Mouse (Mus musculus): ENCODE measurements at regions not wholly inside any gene's neighbourhood (a gene's known extent, or its start where the extent isn't known, plus 50 kb on each side); places are given as distances from the start of the nearest gene placed in this dataset.
"Not testable (repeated sequence)": the region's sequence is repeated elsewhere in the genome, so short reads cannot be mapped to it uniquely, and the experiment has no call there.

DNA sequence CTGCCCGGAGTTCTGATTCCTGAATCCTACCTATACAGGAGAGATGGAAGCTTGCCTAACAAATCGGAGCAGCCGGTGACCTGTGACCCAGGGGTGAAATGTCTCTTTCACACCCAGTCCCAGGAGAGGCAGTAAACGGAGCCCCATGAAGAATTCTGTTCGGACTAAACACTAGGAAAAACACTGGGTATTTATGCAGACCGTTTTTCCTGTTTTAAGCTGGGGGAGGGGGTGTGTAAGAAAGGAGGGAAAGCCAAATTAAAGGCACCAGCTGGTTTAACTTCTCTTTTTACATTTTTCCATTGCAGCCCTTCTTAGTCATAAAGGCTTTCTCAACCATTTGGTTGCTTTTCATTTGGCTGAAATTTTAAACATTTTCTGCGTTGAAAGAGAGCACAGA lies 127.1 kb downstream of the Gm5426 start:
- no peak for TF ChIP-seq TAL1 (IDR thresholded peaks at IDR 0.05; ENCODE audit: low read length)
- TF ChIP-seq GATA1 (IDR thresholded peaks at IDR 0.05; ENCODE audit: low read length): no peak
- H3K27me3 ChIP-seq (ENCODE audit: control insufficient read depth): no peaks in the 10 kb centered on the region

DNA sequence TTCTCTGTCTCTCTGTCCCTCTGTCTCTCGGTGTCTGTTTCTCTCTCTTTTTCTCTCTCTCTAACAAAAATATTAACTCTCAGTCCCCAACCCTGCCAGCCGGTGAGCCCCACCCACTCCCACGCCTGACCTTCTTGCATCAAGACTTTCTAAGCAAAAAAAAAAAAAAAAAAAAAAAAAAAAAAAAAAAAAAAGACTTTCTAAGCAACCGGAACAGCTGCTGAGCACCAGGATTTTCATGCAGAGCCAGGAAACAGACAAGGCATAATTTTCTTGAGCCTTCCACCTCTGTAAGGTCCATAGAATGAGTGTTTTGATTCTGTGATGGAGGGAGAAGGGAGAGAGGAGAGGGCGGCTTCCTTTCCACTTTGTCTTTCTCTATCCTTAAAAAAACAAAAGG lies 128.0 kb downstream of the Gm5426 start:
- H3K9me3 ChIP-seq (ENCODE audit: control insufficient read depth, low read length): no peaks in the 10 kb centered on the region
- no peaks in the 10 kb centered on the region for H3K4me1 ChIP-seq (ENCODE audit: control insufficient read depth)
- no peak for TF ChIP-seq GATA1 (IDR thresholded peaks at IDR 0.05; ENCODE audit: low read length)
- H3K36me3 ChIP-seq (ENCODE audit: control insufficient read depth): no peaks in the 10 kb centered on the region
- H3K27me3 ChIP-seq (ENCODE audit: control insufficient read depth): no peaks in the 10 kb centered on the region
- H3K4me3 ChIP-seq (replicated peaks): no peak overlapping the region

More for the DNA sequence above, 127.1 kb downstream of the Gm5426 start:
- H3K36me3 ChIP-seq (ENCODE audit: control insufficient read depth): no peaks in the 10 kb centered on the region
- no peaks in the 10 kb centered on the region for H3K9me3 ChIP-seq (ENCODE audit: control insufficient read depth, low read length)
- no peak overlapping the region for H3K4me3 ChIP-seq (replicated peaks)
- H3K4me1 ChIP-seq (ENCODE audit: control insufficient read depth): no peaks in the 10 kb centered on the region

- no peaks in the 10 kb centered on the region for H3K27me3 ChIP-seq (ENCODE audit: control insufficient read depth)
- no peak for TF ChIP-seq TAL1 (IDR thresholded peaks at IDR 0.05; ENCODE audit: low read length)
- TF ChIP-seq GATA1 (IDR thresholded peaks at IDR 0.05; ENCODE audit: low read length): no peak
- H3K9me3 ChIP-seq (ENCODE audit: control insufficient read depth, low read length): no peaks in the 10 kb centered on the region
- H3K4me3 ChIP-seq (replicated peaks): no peak overlapping the region
- H3K4me1 ChIP-seq (ENCODE audit: control insufficient read depth): no peaks in the 10 kb centered on the region
- H3K36me3 ChIP-seq (ENCODE audit: control insufficient read depth): no peaks in the 10 kb centered on the region
Observed at GRCm38 (mm10) chr10:96264866-96265265, 128.5 kb downstream of the Gm5426 start.

DNA sequence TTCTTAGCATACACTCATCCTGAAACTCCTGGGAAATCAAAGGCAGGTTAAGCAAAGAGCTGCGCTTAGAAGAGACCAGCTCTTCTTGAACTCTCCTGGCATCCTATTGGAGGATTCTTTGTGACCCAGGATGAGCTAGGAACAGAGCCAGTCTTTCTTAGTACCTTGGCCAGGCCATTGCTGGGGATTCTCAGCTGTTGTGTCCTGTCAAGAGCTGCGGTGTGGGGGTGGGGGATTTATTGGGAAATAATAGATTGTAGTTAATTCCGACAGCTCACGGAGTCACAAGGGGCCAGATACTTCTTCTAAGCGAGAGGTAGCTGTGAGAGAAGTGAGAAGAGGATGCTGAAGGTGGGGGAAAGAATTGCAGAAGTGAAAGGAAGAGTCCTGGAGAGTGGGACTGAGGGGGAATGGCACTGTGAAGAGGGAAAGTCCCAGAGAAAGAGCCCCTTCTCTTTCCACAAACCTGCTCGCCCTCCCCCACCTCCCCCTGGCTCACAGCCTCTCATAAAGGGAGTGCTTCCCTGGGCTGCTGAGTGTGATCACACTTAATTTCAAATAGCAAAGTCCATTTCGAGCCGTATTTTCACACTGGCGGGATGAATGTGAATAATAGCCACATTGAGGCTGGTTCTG lies 129.8 kb downstream of the Gm5426 start:
- no peaks in the 10 kb centered on the region for H3K4me1 ChIP-seq (ENCODE audit: control insufficient read depth)
- H3K4me3 ChIP-seq (replicated peaks): no peak overlapping the region
- H3K9me3 ChIP-seq (ENCODE audit: control insufficient read depth, low read length): no peaks in the 10 kb centered on the region
- no peaks in the 10 kb centered on the region for H3K27me3 ChIP-seq (ENCODE audit: control insufficient read depth)
- H3K36me3 ChIP-seq (ENCODE audit: control insufficient read depth): no peaks in the 10 kb centered on the region
- no peak for TF ChIP-seq TAL1 (IDR thresholded peaks at IDR 0.05; ENCODE audit: low read length)
- no peak for TF ChIP-seq GATA1 (IDR thresholded peaks at IDR 0.05; ENCODE audit: low read length)

DNA sequence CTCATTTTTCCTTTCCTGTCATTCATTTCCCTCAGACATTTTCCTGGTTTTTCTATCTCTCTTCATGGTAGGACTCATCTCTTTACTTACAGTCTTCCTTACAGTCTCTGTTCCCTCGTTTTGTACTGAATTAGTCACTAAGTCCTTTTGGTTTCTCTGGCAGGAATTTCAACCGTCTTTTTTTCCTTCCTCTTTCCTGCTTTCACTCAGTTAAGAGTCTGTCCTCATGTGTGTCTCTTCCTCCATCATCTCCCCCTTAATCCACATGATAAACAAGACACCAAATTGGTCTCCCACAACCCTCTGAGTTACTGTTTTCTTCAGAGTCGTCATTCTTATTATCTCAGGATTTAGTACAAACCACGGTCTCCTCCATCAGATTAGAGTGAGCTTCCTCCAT lies 131.2 kb downstream of the Gm5426 start:
- Histone ChIP-seq H3K9me3 (ENCODE audit: control insufficient read depth, low read length) (no peaks in the 10 kb centered on the region), H3K36me3 (ENCODE audit: control insufficient read depth) (no peaks in the 10 kb centered on the region), H3K27me3 (ENCODE audit: control insufficient read depth) (no peaks in the 10 kb centered on the region), H3K4me3 (replicated peaks) (no peak overlapping the region), H3K4me1 (ENCODE audit: control insufficient read depth) (no peaks in the 10 kb centered on the region)
- no peak for TF ChIP-seq TAL1 (IDR thresholded peaks at IDR 0.05; ENCODE audit: low read length)
- TF ChIP-seq GATA1 (IDR thresholded peaks at IDR 0.05; ENCODE audit: low read length): no peak

- TF ChIP-seq GATA1 (IDR thresholded peaks at IDR 0.05; ENCODE audit: low read length) (no peak), TAL1 (IDR thresholded peaks at IDR 0.05; ENCODE audit: low read length) (no peak)
- Histone ChIP-seq H3K4me3 (replicated peaks) (no peak overlapping the region), H3K9me3 (ENCODE audit: control insufficient read depth, low read length) (no peaks in the 10 kb centered on the region), H3K4me1 (ENCODE audit: control insufficient read depth) (no peaks in the 10 kb centered on the region), H3K27me3 (ENCODE audit: control insufficient read depth) (no peaks in the 10 kb centered on the region), H3K36me3 (ENCODE audit: control insufficient read depth) (no peaks in the 10 kb centered on the region)
Observed at GRCm38 (mm10) chr10:96273607-96274365, 137.4 kb downstream of the Gm5426 start.

- no peaks in the 10 kb centered on the region for H3K9me3 ChIP-seq (ENCODE audit: control insufficient read depth, low read length)
- no peaks in the 10 kb centered on the region for H3K36me3 ChIP-seq (ENCODE audit: control insufficient read depth)
- H3K4me1 ChIP-seq (ENCODE audit: control insufficient read depth): no peaks in the 10 kb centered on the region
- no peak overlapping the region for H3K4me3 ChIP-seq (replicated peaks)
- H3K27me3 ChIP-seq (ENCODE audit: control insufficient read depth): no peaks in the 10 kb centered on the region
- TF ChIP-seq TAL1 (IDR thresholded peaks at IDR 0.05; ENCODE audit: low read length) (no peak), GATA1 (IDR thresholded peaks at IDR 0.05; ENCODE audit: low read length) (no peak)
Observed at GRCm38 (mm10) chr10:96280149-96280548, 143.7 kb downstream of the Gm5426 start.

GRCm38 (mm10) chr10:96285407-96286093 lies 149.1 kb downstream of the Gm5426 start:
- Histone ChIP-seq H3K4me3 (replicated peaks) (no peak overlapping the region), H3K4me1 (ENCODE audit: control insufficient read depth) (no peaks in the 10 kb centered on the region), H3K9me3 (ENCODE audit: control insufficient read depth, low read length) (no peaks in the 10 kb centered on the region), H3K27me3 (ENCODE audit: control insufficient read depth) (no peaks in the 10 kb centered on the region), H3K36me3 (ENCODE audit: control insufficient read depth) (no peaks in the 10 kb centered on the region)
- TF ChIP-seq TAL1 (IDR thresholded peaks at IDR 0.05; ENCODE audit: low read length) (no peak), GATA1 (IDR thresholded peaks at IDR 0.05; ENCODE audit: low read length) (no peak)

DNA sequence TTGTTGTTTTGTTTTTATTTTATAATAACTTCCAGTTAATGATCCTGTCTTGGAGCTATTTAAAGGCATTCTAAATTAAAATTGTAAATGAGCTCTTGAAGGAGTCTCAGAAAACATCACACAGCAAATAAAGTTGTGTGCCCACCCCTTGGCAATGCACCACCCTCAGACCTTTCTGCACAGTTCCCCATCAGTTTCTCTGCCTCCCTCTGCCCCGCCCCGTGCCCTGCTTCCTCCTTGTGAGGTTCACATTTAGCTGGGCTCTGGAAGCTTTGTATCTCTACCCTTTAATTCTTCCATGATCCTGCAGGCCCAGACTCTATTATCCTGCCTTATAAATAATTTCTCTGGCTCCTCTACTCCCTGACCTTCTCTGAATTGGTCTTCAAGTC lies 149.7 kb downstream of the Gm5426 start:
- no peaks in the 10 kb centered on the region for H3K4me1 ChIP-seq (ENCODE audit: control insufficient read depth)
- no peaks in the 10 kb centered on the region for H3K36me3 ChIP-seq (ENCODE audit: control insufficient read depth)
- no peaks in the 10 kb centered on the region for H3K27me3 ChIP-seq (ENCODE audit: control insufficient read depth)
- H3K9me3 ChIP-seq (ENCODE audit: control insufficient read depth, low read length): no peaks in the 10 kb centered on the region
- TF ChIP-seq TAL1 (IDR thresholded peaks at IDR 0.05; ENCODE audit: low read length) (no peak), GATA1 (IDR thresholded peaks at IDR 0.05; ENCODE audit: low read length) (no peak)
- no peak overlapping the region for H3K4me3 ChIP-seq (replicated peaks)

DNA sequence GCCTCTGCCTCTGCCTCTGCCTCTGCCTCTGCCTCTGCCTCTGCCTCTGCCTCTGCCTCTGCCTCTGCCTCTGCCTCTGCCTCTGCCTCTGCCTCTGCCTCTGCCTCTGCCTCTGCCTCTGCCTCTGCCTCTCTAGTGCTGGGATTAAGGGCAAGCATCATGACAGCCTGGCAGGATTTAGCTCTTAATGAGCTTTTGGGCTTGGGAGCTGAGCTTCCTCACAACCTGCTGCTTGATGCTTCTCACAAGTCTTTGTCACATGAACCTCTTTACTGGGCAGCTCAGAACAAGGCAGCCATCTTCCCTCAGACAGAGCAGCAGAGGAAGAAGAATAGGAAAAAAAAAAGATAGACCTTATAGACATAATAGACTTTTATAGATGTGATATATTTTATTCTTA lies 152.6 kb downstream of the Gm5426 start:
- H3K4me1 ChIP-seq (ENCODE audit: control insufficient read depth); H3K27me3 ChIP-seq (ENCODE audit: control insufficient read depth); H3K4me3 ChIP-seq (replicated peaks); H3K9me3 ChIP-seq (ENCODE audit: control insufficient read depth, low read length); H3K36me3 ChIP-seq (ENCODE audit: control insufficient read depth): not testable (repeated sequence)
